Mouse (Mus musculus) heart, postnatal 0 days (tissue): ENCODE measurements around the gene Olfr190.
"Not testable (repeated sequence)": the region's sequence is repeated elsewhere in the genome, so short reads cannot be mapped to it uniquely, and the experiment has no call there.

Source experiments
- CTCF ChIP-seq: IDR thresholded peaks from 2 replicates; pipeline ENCODE4 v1.5.1; 2016; ENCODE audit warnings: antibody characterized with exemption, control low read depth, low read depth
- EP300 ChIP-seq: IDR thresholded peaks from 2 replicates; pipeline ENCODE4 v1.6.1; 2016; ENCODE audit warnings: antibody characterized with exemption, low read depth

GRCm38 (mm10) chr16:59108522-59108921 lies 30.7 kb upstream of the Olfr190 start:
- not testable (repeated sequence) for TF ChIP-seq CTCF, EP300
